Mouse (Mus musculus) mouse embryonic stem cell (cell line): ENCODE results near the gene Wdr46.
"Not testable (repeated sequence)": the region's sequence is repeated elsewhere in the genome, so short reads cannot be mapped to it uniquely, and the experiment has no call there.

ENCODE experiments used
- in situ Hi-C, 2 experiments: fragments of 300-500 bp; cut with MboI; formaldehyde crosslinking; loops; 1 replicate in 1 of 2; 3 replicates in 1 of 2; pipeline ENCODE4 v1.14.3; 2019 to 2020; ENCODE audit warnings: low sequenced_read_pairs in 2 of 2, low pct_unique_long_range_greater_than_20kb in 1 of 2, mixed read lengths in 1 of 2; ENCODE audit not compliant: unreplicated experiment in 1 of 2

Wdr46 gene

DNA sequence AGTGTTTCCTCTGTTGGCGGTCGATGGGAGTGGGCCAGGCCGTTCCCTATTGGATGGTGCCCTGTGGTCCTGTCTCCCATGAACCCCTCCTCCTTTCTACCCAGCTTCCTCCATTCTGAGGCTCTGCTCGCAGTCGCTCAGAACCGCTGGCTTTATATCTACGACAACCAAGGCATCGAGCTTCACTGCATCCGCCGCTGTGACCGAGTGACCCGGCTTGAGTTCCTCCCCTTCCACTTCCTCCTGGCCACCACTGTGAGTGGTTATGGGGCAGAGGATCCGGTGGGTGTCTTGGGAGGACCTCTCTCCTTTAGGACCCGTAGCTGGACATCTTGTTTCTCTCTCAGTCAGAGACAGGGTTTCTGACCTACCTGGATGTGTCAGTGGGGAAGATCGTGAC, 3.0 kb downstream of the Wdr46 start:
- in situ Hi-C loops, result no loop called here

DNA sequence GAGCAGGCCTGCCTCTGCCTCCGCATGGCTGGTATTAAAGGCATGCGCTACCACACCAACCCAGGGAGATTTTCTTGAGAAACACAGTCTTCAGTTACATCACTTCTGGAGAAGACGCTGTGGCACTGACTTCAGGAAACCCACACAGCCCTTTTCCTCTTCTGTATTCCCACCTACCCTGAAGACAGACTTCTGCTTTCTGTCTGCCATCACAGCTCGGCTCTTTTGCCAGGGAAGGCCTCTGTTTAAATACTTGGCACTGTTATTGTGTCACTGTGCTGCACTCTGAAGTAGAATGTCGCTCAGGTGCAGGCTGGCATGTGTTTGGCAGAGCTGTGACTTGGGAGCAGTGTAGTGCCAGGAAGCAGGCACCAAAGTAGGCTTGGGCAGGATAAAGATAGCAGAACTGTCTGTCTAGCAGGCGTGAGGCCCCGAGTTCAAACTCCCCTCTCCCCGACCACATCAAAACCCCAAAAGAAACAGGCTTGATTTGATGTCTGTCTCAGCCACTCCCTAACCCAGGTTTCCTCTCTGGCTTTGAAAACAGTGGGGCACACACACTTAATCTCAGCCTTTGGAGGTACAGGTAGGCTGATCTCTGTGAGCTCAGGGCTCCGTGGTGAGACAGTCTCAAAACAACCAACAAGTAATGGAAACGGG, 7.1 kb downstream of the Wdr46 start:
- in situ Hi-C loops, result no loop called here

DNA sequence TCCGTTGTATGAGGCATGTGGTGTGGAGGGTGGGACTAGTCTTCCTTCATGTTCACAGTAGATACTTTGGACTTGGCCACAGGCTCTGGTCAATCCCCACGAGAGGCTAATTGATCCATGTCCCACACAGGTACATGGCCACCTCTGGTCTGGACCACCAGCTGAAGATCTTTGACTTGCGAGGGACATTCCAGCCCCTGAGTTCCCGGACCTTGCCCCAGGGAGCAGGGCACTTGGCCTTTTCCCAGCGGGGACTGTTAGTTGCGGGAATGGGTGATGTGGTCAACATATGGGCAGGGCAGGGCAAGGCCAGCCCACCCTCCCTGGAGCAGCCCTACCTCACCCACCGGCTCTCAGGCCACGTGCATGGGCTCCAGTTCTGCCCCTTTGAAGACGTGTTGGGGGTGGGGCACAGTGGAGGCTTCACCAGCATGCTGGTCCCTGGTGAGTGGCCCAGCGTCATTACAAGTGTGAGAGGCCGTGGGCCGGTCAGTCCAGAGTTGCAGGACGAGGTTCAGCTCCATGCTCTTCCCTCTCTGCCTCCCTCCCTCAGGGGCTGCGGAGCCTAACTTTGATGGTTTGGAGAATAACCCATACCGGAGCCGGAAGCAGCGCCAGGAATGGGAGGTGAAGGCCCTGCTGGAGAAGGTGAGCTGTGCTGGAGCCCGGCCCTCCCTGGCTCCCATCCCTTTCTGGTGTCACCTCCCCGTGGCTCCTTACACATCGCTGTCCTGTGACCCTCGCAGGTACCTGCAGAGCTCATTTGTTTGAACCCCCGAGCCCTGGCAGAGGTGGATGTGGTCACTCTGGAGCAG, 7.8 kb downstream of the Wdr46 start:
- in situ Hi-C loops, result no loop called here

DNA sequence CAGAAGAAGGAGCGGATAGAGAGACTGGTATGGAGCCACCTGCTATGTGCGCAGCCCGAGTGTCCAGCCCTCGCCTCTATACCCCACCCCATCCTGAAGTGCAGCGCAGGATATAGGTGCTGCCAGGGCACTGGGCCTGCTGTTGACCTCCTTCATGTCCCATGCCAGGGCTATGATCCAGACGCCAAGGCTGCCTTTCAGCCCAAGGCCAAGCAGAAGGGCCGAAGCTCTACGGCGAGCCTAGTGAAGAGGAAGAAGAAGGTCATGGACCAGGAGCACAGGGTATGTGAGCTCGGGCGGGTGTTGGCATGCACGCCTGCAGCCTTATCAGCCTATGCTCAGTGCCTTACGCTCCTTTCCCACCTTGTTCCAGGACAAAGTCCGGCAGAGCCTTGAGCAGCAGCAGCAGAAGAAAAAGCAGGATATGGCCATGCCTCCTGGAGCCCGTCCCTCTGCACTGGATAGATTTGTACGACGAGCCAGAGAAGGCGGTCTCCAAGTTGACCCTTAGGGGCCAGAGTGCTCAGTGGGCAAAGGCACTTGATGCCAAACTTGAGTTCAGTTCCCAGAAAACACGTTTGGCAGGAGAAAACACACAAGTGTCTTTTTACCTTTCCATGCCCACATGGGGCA, 8.6 kb downstream of the Wdr46 start:
- in situ Hi-C loops, result no loop called here

DNA sequence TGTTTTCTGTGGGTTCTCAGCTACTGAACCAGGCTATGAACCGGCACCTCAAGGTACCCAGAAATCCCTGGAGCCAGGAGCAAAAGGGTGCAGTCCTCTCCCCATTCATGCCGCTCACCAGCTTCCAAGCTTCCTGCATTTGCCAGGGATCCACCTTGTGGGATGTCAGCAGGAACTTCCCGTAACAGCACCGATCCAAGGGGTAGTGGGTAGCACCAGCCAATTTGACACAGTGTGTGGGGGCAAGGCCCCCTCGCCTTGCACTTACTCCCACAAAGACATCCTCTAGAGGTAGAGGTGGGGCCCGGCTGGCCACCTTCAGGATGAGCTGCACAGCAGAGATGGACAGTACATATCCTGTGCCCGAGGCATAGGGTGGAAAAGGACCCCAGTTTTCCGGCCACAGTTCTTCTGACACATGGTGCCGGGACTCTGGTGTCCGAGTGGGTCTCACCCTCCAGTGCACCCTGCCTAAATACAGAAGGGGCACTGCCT, 9.7 kb downstream of the Wdr46 start:
- in situ Hi-C loops, result no loop called here

DNA sequence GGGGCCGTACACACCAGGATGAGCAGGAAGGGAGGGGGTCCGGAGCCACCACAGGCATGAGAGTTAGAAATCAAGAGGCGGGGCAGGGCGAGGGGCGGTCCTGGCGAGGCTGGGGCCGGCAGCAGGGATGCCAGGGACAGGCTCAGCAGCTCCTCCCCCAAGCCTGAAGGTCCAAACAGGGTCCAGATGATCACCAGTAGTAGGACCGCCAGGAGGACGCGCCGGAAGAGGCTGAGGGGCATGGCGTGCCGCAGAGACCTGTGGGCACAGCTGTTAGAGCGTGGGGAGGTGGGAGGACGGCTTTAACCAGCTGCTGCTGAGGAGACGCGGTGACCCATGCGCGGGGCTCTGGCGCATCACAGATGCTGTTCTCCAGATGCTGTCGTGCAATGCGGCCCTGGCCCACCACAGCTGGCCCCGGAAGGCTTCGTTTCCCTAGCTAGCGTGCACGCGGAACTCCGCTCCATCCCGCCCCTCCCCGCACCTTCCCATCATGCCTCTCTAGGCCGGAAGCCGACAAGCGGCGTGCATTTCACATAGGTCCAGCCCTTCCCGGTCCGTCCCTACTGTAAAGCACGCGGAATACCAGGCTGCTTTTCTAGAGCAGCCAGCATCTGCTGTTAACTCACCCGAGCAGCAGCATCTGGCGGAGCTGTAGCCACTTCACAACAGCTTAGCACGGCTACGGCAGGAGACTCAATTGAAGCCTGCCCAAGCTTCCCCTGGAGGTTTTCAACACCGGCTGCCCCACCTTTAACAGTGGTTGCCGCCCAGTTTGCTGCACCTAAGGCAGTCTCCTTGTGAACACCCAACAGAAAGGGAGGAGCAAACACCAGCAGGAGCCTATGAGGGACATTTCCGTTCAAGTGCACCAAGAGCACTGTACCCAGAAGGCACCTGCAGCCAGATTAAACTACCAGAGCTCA, 10.8 kb downstream of the Wdr46 start, which contains the start of gene B3galt4:
Gene B3galt4 (minus strand): TSS at position 468 of the 926 bp plus-strand sequence.
- in situ Hi-C loops, result no loop called here

DNA sequence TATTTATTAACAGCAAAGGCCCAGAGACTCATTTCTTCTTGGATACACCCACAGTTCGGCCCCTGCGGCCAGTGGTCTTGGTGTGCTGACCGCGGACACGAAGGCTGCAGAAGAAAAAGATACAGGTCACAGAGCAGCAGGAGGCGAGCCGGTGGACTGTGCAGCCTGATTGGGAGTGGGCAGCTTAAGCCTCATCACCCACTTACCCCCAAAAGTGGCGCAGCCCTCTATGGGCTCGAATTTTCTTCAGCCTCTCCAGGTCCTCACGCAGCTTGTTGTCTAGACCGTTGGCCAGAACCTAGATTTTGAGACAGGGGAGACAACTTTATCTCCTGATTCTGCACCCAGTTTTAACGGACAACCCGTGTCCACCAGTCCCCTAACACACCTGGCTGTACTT, 11.6 kb downstream of the Wdr46 start:
- in situ Hi-C loops, result not testable (repeated sequence)

DNA sequence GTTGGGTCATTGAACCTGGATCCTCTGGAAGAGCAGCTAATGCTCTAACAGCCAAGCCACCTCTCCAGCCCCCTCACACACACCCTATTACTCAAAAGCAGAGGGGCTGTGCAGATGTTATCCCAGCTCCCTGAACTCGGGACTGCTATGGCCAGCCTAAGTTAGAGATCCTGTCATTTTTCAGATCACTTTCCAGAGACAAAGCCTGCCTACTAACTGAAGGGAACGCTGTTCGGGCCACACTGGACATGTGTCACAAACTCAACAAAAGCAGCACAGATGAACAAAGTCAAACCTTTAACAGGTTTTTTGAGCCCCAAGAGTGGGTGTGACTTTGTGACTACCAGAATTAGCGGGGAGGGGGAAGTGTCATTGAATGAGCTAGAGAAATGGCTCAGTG, 12.4 kb downstream of the Wdr46 start:
- in situ Hi-C loops, result no loop called here

DNA sequence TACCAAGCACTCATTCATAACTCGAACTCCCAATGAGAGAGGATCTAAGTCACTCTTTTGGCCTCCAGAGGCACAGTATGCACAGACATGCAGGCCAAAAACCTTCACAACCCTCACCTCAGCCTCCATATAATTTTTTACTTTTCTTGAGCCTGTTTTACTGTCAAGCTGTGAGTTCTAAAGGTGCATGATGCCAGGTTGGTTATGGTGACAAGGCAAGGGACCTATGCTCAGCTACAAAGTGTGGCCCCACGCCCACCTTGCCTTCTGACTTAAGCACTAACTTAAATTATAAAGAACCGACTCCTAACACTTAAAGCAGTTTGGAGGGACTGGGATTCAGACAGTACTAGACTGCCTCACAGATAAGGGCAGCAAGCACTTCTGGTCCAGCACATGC, 12.8 kb downstream of the Wdr46 start:
- in situ Hi-C loops, result no loop called here

DNA sequence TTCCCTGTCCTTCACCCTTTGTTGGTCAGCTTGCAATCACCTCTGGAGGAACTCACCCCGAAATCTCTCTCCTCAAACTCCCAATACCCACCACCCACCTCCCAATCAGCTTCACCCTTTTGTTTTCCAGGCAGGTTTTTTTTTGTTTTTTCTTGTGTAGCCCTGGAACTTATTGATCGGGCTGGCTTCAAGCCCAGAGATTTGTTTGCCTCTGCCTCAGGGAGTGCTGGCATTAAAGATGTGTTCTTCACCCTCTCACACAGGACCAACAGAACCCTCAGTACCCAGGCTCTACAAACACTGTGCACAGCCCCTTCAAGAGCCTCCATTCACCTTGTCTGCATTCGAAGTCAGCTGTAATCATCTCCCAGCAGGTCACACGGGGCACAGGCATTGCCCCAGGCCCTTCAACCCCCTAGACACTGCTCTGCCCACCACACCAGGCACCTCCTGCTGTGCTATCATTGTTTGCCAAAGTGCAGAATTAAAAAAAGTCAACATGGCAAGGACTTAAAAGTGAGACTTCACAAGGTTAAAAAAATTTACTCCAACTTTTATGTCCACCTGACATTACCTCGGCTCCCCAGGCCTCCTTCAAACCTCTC, 13.6 kb downstream of the Wdr46 start:
- in situ Hi-C loops, result no loop called here

DNA sequence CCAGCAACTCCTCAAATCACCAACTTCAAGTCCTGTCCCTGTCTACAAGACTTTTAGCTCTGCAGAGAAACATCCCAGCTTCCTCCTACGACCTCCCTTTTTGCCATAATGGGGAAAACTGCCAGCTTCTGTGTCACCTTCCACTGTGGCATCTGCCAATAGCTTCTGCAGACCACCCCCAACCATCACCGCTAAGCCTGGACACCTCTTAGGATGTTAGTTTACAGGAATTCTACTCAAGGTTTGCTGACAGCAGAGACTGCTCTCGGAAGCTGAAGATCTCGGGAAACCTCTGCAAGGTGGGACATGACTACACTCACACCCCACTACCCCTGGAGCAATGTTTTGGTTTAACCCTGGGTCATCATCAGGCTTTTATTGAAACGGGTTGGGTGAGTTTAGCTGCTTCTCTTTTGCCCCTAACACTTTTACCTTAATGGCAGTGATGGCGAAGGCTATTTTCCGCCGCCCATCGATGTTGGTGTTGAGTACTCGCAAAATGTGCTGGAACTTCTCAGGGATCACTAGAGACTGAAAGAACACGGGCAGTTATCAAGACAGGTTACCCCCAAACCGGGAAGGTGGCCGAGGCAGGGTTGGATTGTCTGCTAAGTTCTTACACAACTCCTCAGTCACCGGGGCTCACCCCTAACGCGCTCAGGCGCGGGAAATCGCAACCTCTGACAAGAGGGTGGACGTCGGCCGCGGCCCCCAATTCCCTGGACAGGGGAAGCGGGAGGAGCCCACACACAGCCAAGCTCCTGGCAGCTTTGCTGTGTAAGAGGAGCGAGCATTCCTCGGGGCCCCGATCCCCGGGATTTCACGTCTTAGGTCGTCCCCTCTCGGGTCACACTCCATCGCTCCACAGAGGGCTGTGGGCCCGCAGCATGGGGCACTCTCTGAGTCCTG, 14.4 kb downstream of the Wdr46 start:
- in situ Hi-C loops, result no loop called here

DNA sequence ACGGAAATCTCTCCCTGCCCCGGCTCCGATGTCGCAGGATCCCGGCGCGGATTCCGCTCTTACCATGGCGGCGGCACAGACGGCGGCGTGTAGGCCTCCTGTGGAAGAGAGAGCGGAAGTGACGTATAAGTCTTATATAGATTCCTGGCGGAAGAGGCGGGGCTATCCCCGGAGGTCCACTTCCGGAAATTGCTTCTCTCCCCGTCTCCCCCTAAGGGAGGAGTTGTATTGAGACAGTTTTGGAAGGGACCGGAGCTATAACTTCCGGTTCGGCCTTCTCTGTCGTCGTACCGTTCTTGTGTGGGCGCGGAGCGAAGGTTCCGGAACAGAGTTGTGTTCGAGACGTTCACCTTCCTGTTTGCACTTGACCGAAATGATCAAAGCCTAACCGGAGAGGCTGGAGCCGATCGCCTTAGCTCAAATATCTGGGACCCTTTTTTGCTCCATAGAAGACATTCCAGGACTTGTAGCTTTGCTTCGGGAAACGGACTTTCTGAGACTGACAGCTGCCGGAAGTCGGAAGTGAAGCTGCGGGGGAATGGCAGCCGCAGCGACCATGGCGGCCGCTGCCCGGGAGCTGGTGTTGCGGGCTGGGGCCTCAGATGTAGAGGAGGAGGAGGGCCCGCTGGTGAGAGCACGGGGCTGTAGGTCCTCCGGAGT, 15.2 kb downstream of the Wdr46 start, which contains the start of the genes Vps52 and Rps18:
Gene Vps52 (plus strand): TSS at position 258 of the 660 bp plus-strand sequence.
Gene Rps18 (minus strand): TSS at position 447 of the 660 bp plus-strand sequence.
- in situ Hi-C loops, result no loop called here

DNA sequence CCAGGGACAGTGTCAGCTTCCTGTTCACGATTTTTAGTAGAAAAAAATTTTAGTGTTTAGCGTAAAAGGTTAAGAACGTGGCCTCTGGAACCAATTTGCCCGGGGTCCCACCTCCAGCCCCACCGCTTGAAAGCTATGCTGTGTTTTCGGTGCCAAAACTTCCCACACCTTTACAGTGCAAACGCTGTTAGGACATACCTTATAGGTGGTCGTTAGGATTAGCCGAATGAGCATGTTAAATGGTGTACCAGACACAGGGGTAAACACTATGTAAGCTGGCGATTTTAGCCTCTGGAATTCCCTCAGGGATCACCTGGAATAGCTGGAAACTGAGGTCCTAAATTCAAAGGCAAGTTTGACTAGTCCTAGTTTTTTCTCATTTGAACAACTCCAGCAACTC, 15.9 kb downstream of the Wdr46 start:
- in situ Hi-C loops, result no loop called here

DNA sequence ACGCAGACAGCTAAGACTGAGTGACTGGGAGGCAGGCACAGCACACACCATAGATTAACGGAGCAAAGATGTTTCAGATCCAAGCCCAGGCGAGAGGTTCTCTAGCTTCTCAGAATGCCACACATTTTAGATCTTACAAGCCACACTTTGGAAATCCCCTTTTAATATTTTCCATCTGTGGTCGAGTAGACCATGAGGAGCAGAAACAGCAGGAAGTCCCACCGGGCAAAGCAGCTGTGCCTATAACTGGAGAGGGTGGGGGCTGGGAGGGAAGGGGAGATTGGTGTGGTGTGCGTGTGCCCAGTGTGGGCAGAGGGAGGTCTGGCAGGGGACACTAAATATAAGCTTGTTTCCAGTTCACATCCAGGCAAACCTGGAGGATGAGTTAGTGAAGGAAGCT, 17.0 kb downstream of the Wdr46 start:
- in situ Hi-C loops, result no loop called here

DNA sequence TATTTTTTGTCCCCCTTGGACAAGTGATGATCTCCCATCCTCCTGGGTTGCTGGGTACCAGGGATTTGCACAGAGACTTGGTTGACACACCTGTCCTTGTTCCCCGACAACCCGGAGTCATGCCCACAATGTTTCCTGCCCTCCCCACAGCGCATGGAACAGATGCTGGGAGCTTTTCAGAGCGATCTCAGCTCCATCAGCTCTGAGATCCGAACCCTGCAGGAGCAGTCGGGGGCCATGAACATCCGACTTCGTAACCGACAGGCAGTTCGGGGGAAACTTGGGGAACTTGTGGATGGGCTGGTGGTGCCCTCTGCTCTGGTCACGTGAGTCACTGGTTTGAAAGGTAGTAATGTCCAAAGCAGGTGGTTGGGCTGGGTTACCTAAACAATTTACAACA, 18.0 kb downstream of the Wdr46 start:
- in situ Hi-C loops, result no loop called here

DNA sequence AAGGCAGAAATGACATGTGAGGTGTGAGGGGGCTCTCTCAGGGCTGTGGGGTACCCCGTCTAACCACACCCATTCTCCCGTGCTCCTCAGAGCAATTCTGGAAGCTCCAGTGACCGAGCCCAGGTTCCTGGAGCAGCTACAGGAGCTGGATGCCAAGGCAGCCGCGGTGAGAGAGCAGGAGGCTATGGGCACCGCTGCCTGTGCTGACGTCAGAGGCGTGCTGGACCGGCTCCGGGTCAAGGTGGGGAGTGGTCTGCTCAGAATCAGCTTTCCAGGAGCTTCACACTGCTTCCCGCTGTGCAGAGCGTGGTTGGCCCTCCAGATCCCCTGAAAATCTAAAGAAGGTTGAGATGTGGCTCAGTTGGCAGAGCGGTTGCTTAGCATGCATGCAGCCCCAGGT, 18.7 kb downstream of the Wdr46 start:
- in situ Hi-C loops, result no loop called here

DNA sequence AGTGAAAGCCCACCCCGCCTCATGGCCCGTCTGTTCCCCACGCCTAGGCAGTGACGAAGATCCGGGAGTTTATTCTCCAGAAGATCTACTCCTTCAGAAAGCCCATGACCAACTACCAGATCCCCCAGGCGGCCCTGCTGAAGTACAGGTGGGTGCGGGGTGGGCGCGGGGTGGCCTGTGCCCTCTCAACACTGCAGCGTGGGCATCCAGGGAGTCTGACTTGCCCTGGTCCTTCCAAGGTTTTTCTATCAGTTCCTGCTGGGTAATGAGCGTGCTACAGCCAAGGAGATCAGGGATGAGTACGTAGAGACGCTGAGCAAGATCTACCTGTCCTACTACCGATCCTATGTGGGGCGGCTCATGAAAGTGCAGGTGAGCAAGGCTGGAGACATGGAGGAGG, 19.5 kb downstream of the Wdr46 start:
- in situ Hi-C loops, result no loop called here
